Mouse (Mus musculus) cerebellum, adult 2 months (tissue): ENCODE data around the gene Arhgap21. TPM values are rescaled to one million over a fixed set of nuclear protein-coding genes. Genes with fewer than 3 reads are reported as not detected.

ENCODE experiments used
- DNase-seq, 2 experiments: peaks; one replicate each; pipeline ENCODE4 v3.0.0; 2021
- H3K27ac ChIP-seq: fragments of 200-500 bp; 2 replicates; pipeline ENCODE4 v1.5.1; 2012; ENCODE audit warnings: low read length, control low read depth, inconsistent platforms; ENCODE audit not compliant: insufficient read depth
- H3K27me3 ChIP-seq: fragments of 200-500 bp; 2 replicates; pipeline ENCODE4 v1.6.1; 2012; ENCODE audit warnings: inconsistent platforms, mild to moderate bottlenecking, low read length, moderate library complexity; ENCODE audit not compliant: control insufficient read depth, insufficient read depth
- H3K4me1 ChIP-seq: fragments of 200-500 bp; 2 replicates; pipeline ENCODE4 v1.6.1; 2011; ENCODE audit warnings: low read length; ENCODE audit not compliant: control insufficient read depth, insufficient read depth
- H3K4me3 ChIP-seq: fragments of 200-500 bp; replicated peaks from 2 replicates; pipeline ENCODE3; 2011; ENCODE audit warnings: mild to moderate bottlenecking, low read depth, low read length, control low read depth; ENCODE audit not compliant: insufficient read depth
- CTCF ChIP-seq: fragments of 200-500 bp; IDR thresholded peaks from 2 replicates; pipeline ENCODE4 v1.5.1; 2011; ENCODE audit warnings: low read depth, mild to moderate bottlenecking, control low read depth, low read length, moderate library complexity, borderline replicate concordance; ENCODE audit not compliant: insufficient read depth
- POLR2A ChIP-seq: fragments of 200-500 bp; IDR thresholded peaks from 2 replicates; pipeline ENCODE4 v1.6.1; 2011; ENCODE audit warnings: low read length, control low read depth, borderline replicate concordance; ENCODE audit not compliant: insufficient read depth
- WGBS: fragments of 180-500 bp; shearing (Covaris S2); methylation state at CpG from one replicate; pipeline ENCODE4 v1.1.7; 2018; 5-methylcytosine and 5-hydroxymethylcytosine counted together
- polyA plus RNA-seq: library from polyadenylated mRNA; depleted of rRNA; stranded (reverse); fragments of >200 nt; gene quantifications from 2 replicates; pipeline ENCODE4 v1.2.3, GENCODE M21; 2012

Gene Arhgap21
- polyA plus RNA-seq, 1 experiment, result 213 TPM

DNA sequence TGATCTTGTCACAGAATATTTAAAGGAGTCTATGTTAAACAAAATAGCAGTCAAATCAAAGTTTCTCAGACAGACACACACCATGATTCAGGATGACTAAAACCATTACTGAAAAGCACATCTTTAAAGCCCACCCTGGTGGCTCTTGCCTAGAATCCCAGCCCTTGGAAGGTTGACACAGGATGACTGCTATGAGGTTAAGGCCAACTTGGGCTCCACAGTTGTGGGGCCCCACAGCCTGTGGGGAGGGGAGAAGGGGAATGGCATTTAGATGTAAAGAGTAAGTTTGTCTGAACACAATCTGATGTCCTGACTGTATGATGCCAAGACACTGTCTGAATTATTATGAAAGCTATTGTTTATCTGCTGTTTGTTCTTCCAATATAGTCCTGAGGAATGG, 4.2 kb downstream of the Arhgap21 start:
- Histone ChIP-seq H3K27me3 (no peaks in the 10 kb centered on the region), H3K27ac (peak overlapping the region; percentile 45; the same call in 1 of the 2 replicates), H3K4me3 (peak overlapping the region; percentile 51), H3K4me1 (peaks cover 11% of the 10 kb centered on the region; the same call in 1 of the 2 replicates)
- DNase-seq, result peak in 1 of 2 experiments; percentile 37
- TF ChIP-seq POLR2A (no peak), CTCF (no peak)

DNA sequence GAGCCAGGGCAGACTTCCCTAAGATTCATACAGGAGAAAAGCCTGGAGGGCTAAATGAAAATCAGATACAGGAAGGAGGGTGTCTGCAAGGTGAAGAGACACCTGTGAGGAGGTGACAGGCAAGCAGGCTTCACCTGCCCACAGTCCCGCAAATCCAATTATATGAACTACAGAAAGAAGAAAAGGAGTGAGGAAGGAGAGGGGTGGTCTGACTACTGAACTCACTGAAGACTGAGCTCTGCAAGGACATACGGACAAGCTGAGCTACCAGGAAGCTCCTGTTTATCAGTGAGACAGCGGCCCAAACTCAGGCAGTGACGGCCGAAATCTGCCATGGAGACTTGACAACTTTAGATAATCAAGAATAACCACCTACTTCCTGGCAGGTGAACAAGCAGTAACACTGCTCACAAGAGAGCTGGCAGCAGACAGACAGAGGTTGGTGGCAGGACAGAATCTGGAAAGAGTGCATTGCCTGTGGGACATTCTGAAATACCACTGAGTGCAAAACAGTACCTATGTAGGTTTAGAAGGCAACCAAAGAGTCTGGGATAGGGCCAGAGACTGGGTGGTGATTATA, 5.4 kb downstream of the Arhgap21 start:
- H3K4me3 ChIP-seq, result peak overlapping the region; percentile 55

DNA sequence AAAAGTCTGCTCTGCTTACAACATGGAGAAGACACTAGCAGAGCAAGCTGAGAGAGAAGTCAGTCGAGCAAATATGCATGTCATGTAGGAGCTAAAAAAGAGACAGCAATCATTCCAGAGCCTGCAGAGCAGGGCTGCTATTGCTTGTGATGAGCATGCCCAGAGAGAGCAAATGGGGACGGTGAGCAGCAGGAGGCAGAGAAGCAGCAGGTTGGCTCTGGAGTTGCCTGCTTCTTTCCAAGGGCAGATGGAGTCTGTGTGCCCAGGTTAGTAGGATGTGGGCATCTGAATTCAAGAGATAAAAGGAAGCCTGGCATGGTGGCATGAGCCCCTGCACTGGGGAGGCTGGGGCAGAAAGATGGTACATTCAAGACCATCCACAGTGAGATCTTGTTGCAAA, 6.4 kb downstream of the Arhgap21 start:
- Histone ChIP-seq H3K27me3 (no peaks in the 10 kb centered on the region), H3K4me1 (peaks cover 14% of the 10 kb centered on the region; the same call in 1 of the 2 replicates), H3K27ac (peak overlapping the region; percentile 93), H3K4me3 (peak overlapping the region; percentile 18)
- 2% methylated on average over 2 of the region's 2 CpGs for WGBS
- DNase-seq, result peak; percentile 92 to 97
- TF ChIP-seq CTCF, result no peak
- TF ChIP-seq POLR2A, result peak; percentile 61; the same call in 1 of the 2 replicates

More for the DNA sequence above, 5.4 kb downstream of the Arhgap21 start:
- H3K27me3 ChIP-seq, result no peaks in the 10 kb centered on the region
- TF ChIP-seq POLR2A (no peak), CTCF (no peak)
- WGBS, result 7% methylated on average over 5 of the region's 5 CpGs
- H3K27ac ChIP-seq, result peak overlapping the region; percentile 93
- H3K4me1 ChIP-seq, result peaks cover 14% of the 10 kb centered on the region; the same call in 1 of the 2 replicates
- peak; percentile 52 to 56 for DNase-seq

DNA sequence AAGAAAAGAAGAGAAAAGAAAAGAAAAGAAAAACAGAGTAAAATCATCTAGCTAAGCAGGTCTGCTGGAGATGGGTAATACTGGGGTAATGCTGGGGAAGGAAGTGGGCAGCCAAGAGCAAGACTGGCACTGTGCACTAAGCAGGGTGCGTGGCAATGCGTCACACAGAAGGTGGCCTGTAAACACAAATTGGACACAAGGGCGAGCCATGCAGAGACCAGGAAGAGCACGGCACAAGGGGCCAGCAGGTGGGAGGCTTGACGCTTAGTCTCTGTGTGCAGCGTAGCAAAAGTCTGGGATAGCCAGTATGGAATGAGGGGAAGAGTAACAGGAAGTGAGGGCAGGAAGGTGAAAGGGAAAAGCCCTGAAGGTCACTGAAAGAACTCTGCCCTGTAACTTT, 6.9 kb downstream of the Arhgap21 start:
- Histone ChIP-seq H3K4me1 (peaks cover 15% of the 10 kb centered on the region; the same call in 1 of the 2 replicates), H3K27ac (peak overlapping the region; percentile 68), H3K27me3 (no peaks in the 10 kb centered on the region), H3K4me3 (peak overlapping the region; percentile 33)
- peak; percentile 78 to 84 for DNase-seq
- 0% methylated on average over 6 of the region's 6 CpGs for WGBS
- TF ChIP-seq POLR2A (no peak), CTCF (no peak)

DNA sequence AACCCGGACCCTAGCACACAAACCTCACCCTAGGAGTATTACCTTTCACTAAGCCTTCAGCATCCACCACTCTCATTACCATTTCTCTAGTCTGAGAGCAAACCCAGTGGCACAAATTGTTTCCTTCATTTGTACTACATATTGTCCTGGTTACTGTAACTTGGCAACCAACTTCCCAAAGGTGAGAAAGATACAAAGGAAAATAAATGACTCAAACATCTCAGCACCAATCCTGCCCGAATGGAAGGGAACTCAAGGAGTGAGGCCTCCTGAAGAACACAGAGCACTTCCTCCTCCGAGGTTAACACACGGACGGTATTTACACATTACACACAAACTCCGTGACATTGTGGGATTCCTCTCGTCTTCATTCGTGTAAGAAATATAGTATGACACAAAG, 7.4 kb downstream of the Arhgap21 start:
- Histone ChIP-seq H3K27me3 (no peaks in the 10 kb centered on the region), H3K4me1 (peaks cover 18% of the 10 kb centered on the region; the same call in 1 of the 2 replicates), H3K27ac (peak overlapping the region; percentile 84; the same call in 1 of the 2 replicates), H3K4me3 (peak overlapping the region; percentile 47)
- DNase-seq, result peak; percentile 35 to 38
- 8% methylated on average over 8 of the region's 8 CpGs for WGBS
- no peak for TF ChIP-seq POLR2A
- no peak for TF ChIP-seq CTCF

DNA sequence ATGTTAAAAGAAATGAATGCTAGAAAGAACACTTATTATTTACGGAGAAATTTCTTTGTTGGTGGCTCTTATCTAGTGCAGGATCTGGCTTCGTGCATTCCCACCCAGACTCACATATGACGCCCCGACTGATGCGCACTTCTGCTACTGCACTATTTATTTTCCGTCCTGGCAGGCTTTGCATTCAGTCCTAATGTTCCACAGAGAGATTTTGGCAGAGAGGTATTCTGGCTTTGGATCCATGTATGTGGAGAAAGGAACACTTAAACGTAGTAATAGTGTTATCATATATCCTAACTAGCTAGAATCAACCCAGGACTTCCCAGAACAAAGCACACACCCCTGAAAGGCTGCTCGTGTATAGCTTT, 8.0 kb downstream of the Arhgap21 start:
- DNase-seq, result peak; percentile 46 to 69
- no peak for TF ChIP-seq CTCF
- TF ChIP-seq POLR2A, result no peak
- Histone ChIP-seq H3K27ac (peak overlapping the region; percentile 93), H3K27me3 (no peaks in the 10 kb centered on the region), H3K4me1 (peaks cover 22% of the 10 kb centered on the region; the same call in 1 of the 2 replicates), H3K4me3 (peak overlapping the region; percentile 26)
- 6% methylated on average over 8 of the region's 8 CpGs for WGBS

DNA sequence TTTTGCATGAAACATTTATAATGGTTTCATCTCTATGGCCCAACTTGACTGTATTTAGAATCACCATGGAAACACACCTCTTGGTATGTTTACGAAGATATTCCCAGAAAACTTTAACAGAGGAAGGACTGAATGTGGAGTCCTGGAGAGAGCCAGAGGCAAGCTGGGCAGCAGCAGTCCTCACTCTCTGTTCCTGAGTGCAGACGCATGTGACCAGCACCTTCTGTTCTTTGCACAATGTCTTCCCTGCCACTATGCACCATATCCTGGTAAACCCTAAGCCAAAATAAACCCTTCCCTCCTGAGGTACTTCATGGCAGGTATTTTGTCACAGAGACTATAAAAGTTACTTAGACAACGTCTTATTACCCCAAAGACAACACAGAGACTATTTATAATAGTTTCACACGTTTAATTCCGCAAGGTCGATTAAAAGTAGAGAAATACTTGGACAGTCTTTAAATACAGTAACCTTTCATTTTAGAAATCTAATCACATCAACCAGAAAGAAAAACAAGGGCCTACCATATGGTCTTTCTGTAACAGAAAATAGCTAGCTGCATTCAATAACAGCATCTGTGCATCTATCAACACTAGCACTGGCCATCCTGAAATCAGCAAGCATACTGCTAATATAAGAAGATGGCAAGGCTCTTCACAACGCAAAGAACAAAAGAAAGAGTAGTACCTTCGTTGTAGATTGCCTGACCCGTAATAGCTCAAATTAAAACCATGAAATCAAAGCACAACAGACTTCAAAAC, 8.6 kb downstream of the Arhgap21 start:
- DNase-seq, result peak; percentile 48 to 53
- no peak for TF ChIP-seq POLR2A
- TF ChIP-seq CTCF, result no peak
- WGBS, result 24% methylated on average over 9 of the region's 9 CpGs
- H3K27me3 ChIP-seq, result no peaks in the 10 kb centered on the region
- no peak overlapping the region for H3K4me3 ChIP-seq
- peaks cover 26% of the 10 kb centered on the region; the same call in 1 of the 2 replicates for H3K4me1 ChIP-seq
- peak overlapping the region; percentile 93 for H3K27ac ChIP-seq

DNA sequence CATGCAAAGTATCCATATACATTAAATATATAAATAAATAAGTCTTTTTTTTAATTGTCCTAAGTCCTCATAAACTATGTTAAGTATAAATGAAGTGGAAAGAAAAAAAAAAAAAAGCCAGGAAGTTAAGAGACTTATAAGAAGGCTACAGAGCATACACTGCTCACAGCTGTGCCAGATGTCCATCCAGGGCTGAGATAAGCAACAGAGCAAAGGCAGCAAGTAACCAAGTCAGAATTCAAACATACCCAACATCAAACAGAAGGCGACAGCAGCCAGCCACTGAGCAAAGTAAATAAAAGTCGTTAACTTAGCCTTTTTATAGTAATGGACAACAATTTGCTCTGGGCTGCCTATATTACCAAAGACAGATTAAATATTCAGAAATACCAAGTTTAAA, 9.6 kb downstream of the Arhgap21 start:
- peak; percentile 5 to 8 for DNase-seq
- H3K4me3 ChIP-seq, result no peak overlapping the region
- H3K27ac ChIP-seq, result no peak overlapping the region
- peaks cover 24% of the 10 kb centered on the region; the same call in 1 of the 2 replicates for H3K4me1 ChIP-seq
- 51% methylated on average over 2 of the region's 2 CpGs for WGBS
- H3K27me3 ChIP-seq, result no peaks in the 10 kb centered on the region
- TF ChIP-seq POLR2A (no peak), CTCF (no peak)
